Mouse (Mus musculus) stomach, embryonic 15.5 days (tissue): Measurements from ENCODE around the gene Mthfr. TPM values are rescaled to one million over a fixed set of nuclear protein-coding genes. Genes with fewer than 3 reads are reported as not detected.

Experiments used
- ATAC-seq: fragments of 200-750 bp; cut with Nextera tagmentation; 2 replicates; pipeline ENCODE4 v1.8.0; 2017; ENCODE audit warnings: low read depth, moderate number of reproducible peaks, moderate TSS enrichment; ENCODE audit not compliant: insufficient read depth, low FRiP score
- H3K27ac ChIP-seq: fragments of 300-500 bp; sonication (generic); 2 replicates; pipeline ENCODE4 v1.5.1; 2015; ENCODE audit warnings: mild to moderate bottlenecking, inconsistent platforms
- H3K27me3 ChIP-seq: fragments of 300-500 bp; sonication (generic); replicated peaks from 2 replicates; pipeline ENCODE4 v1.6.1; 2015; ENCODE audit warnings: inconsistent platforms
- H3K36me3 ChIP-seq: fragments of 300-500 bp; sonication (generic); 2 replicates; pipeline ENCODE4 v1.6.1; 2015; ENCODE audit warnings: inconsistent platforms
- H3K4me1 ChIP-seq: fragments of 300-500 bp; sonication (generic); 2 replicates; pipeline ENCODE4 v1.6.1; 2015; ENCODE audit warnings: inconsistent platforms
- H3K4me2 ChIP-seq: fragments of 300-500 bp; sonication (generic); 2 replicates; pipeline ENCODE4 v1.6.1; 2015; ENCODE audit warnings: mild to moderate bottlenecking, inconsistent platforms
- H3K4me3 ChIP-seq: fragments of 300-500 bp; sonication (generic); replicated peaks from 2 replicates; pipeline ENCODE4 v1.5.1; 2015; ENCODE audit warnings: inconsistent platforms
- H3K9ac ChIP-seq: fragments of 300-500 bp; sonication (generic); 2 replicates; pipeline ENCODE4 v1.6.1; 2015; ENCODE audit warnings: inconsistent platforms
- H3K9me3 ChIP-seq: fragments of 300-500 bp; sonication (generic); 2 replicates; pipeline ENCODE4 v1.6.1; 2016; ENCODE audit warnings: inconsistent platforms
- WGBS: fragments of 180-500 bp; shearing (Covaris S2); methylation state at CpG from one replicate; pipeline ENCODE4 v1.1.7; 2015; 5-methylcytosine and 5-hydroxymethylcytosine counted together
- polyA plus RNA-seq: library from polyadenylated mRNA; unstranded; fragments of >200 nt; fragmentation: Nextera tagmentation; extraction: Ambion mirVana; gene quantifications from 2 replicates; pipeline ENCODE4 v1.2.1, GENCODE M21; 2015

Gene Mthfr
- polyA plus RNA-seq, 1 experiment from 2014 or later = 16.7 TPM

DNA sequence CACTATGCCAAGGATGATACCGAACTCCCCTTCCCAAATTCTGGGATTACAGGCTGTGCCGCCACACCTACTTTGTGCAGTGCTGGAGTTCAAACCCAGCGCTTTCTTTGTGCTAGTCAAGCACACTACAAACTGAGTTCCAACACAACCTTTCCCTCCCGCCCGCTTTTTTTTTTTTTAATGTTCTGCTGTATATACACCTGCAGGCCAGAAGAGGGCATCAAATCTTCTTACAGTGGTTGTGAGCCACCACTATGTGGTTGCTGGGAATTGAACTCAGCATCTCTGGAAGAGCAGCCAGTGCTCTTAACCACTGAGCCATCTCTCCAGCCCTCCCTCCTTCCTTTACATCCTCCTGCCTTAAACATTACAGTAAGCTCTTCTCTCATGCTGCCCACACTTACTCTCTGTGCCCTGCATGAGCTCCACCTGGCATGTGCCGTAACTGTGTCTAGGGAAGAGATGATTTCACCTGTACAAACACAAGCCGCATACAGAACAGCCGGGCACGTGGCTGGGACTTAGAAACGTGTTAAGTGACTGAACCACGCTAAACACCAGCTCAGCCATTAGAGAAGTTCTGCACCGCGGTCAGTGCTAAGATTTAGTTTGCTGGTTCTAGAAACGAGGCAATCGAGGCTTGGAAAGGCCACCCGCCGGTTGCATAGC is 35.8 kb downstream of the Mthfr start:
- Histone ChIP-seq H3K27ac (no peak overlapping the region), H3K9me3 (no peaks in the 10 kb centered on the region), H3K4me1 (0 out of 2 replicates have a peak, but pooled peaks cover 2% of the 10 kb centered on the region), H3K4me3 (peak overlapping the region; percentile 26), H3K27me3 (no peaks in the 10 kb centered on the region), H3K9ac (no peak overlapping the region), H3K36me3 (0 out of 2 replicates have a peak, but pooled peaks cover 3% of the 10 kb centered on the region), H3K4me2 (peak overlapping the region; percentile 57)
- WGBS = 39% methylated on average over 17 of the region's 17 CpGs
- ATAC-seq = peak; percentile 20; the same call in 1 of the 2 replicates

DNA sequence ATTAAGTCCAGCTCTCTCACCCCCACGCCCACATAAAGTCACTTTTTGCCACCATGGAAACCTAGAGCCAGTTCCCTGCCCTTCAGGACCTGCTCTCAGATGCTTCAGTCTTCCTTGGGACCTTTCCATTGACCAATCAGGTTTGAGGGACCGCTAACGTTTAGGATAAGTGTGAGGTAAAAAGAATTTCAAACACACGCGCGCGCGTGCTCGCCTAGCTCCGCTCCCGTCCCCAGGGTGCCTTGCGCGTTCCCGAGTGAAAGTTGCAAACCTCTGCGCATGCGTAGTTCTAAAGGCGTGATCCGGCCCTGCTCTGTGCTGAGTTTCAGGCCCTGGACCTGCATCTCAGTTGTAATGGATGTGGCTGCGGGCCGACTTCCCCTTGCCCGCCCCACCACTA is 36.4 kb downstream of the Mthfr start:
- H3K9ac ChIP-seq = no peak overlapping the region

DNA sequence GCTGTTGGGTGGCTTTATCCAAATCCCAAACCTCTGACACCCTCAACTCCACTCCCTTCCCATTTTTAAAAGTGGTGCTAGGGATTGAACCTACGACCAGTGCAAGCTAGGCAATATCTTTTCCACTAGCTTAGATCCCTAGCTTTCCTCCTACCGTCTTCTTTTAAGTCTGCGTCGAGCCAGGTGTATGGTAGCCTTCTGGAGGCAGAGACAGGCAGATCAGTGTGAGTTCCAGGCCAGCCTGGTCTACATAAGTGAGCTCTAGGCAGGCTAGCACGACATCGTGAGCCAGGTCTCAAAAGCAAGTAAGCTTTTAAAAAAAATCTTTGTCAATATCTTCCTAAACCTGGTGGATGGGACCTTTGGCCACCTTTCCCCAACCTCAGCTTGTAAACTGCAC is 37.0 kb downstream of the Mthfr start:
- H3K9ac ChIP-seq = no peak overlapping the region

More for the DNA sequence above, 36.4 kb downstream of the Mthfr start:
- no peaks in the 10 kb centered on the region for H3K9me3 ChIP-seq
- H3K4me3 ChIP-seq = peak overlapping the region; percentile 26
- H3K27me3 ChIP-seq = no peaks in the 10 kb centered on the region
- H3K36me3 ChIP-seq = 0 out of 2 replicates have a peak, but pooled peaks cover 3% of the 10 kb centered on the region
- H3K27ac ChIP-seq = no peak overlapping the region
- 26% methylated on average over 21 of the region's 21 CpGs for WGBS
- 0 out of 2 replicates have a peak, but pooled peaks cover 2% of the 10 kb centered on the region for H3K4me1 ChIP-seq
- peak overlapping the region; percentile 57 for H3K4me2 ChIP-seq
- ATAC-seq = peak; percentile 42; the same call in 1 of the 2 replicates

DNA sequence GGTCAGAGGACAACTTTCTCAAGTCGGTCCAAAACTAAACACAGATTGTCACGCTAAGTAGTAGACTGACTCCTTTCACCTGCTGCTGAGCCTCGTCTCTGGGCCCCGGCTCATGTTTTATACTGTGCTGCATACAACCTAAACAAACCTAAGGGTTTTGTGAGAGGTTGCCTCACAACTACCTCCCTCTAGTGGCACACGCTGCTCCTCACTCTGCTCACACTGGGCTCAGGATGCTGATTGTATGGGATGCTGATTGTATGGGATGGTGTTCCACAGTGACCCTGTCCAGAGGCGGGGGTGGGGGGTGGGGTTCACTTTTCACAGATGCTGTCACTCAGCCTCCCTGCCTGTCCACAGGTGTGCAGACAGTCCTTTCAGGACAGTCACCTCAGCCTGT is 40.3 kb downstream of the Mthfr start:
- H3K36me3 ChIP-seq = peaks cover 7% of the 10 kb centered on the region; the same call in 1 of the 2 replicates
- H3K4me3 ChIP-seq = no peak overlapping the region
- ATAC-seq = no peak
- H3K27me3 ChIP-seq = no peaks in the 10 kb centered on the region
- H3K9me3 ChIP-seq = no peaks in the 10 kb centered on the region
- no peak overlapping the region for H3K9ac ChIP-seq
- H3K4me1 ChIP-seq = peaks cover 9% of the 10 kb centered on the region
- WGBS = 39% methylated on average over 6 of the region's 6 CpGs
- H3K27ac ChIP-seq = no peak overlapping the region
- H3K4me2 ChIP-seq = no peak overlapping the region

More for the DNA sequence above, 37.0 kb downstream of the Mthfr start:
- Histone ChIP-seq H3K27me3 (no peaks in the 10 kb centered on the region), H3K9me3 (no peaks in the 10 kb centered on the region), H3K4me2 (no peak overlapping the region), H3K4me1 (0 out of 2 replicates have a peak, but pooled peaks cover 2% of the 10 kb centered on the region), H3K27ac (no peak overlapping the region), H3K36me3 (peaks cover 4% of the 10 kb centered on the region; the same call in 1 of the 2 replicates), H3K4me3 (no peak overlapping the region)
- 88% methylated on average over 6 of the region's 6 CpGs for WGBS
- ATAC-seq = no peak

DNA sequence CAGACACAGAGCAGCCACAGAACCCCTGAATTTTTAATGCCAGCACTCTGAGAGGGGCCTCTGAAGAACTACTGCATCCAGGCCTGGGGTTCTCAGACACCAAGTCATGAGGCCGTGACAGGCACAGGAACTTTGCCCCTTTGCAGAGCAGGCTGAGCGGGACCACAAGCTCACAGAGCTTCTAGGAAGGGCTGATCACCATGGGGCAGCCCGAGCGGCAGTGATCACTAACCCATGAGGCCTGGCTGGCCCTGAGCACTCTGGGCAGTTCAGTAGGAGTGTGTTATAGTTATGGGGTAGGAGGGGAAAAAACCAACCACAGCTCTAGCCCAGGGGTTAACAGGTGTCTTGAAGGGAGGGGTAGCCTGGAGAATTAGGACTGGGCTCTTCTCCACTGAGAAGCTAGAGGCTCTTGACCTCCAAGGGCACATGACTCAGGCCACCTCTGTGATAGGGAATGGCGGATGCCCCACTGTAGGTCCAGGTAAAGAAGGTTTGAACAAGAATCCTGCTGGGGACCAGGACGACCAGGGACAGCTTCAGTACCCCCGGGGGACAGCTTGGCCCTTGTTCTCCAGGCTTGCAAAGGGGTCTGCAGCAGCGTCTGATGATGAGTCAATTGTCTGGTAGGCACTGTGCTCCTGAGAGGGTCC is 41.2 kb downstream of the Mthfr start:
- Histone ChIP-seq H3K4me3 (no peak overlapping the region), H3K27me3 (no peaks in the 10 kb centered on the region), H3K4me1 (peaks cover 14% of the 10 kb centered on the region), H3K4me2 (no peak overlapping the region), H3K9ac (no peak overlapping the region), H3K27ac (no peak overlapping the region), H3K36me3 (peaks cover 7% of the 10 kb centered on the region; the same call in 1 of the 2 replicates), H3K9me3 (no peaks in the 10 kb centered on the region)
- no peak for ATAC-seq
- WGBS = 87% methylated on average over 8 of the region's 8 CpGs

DNA sequence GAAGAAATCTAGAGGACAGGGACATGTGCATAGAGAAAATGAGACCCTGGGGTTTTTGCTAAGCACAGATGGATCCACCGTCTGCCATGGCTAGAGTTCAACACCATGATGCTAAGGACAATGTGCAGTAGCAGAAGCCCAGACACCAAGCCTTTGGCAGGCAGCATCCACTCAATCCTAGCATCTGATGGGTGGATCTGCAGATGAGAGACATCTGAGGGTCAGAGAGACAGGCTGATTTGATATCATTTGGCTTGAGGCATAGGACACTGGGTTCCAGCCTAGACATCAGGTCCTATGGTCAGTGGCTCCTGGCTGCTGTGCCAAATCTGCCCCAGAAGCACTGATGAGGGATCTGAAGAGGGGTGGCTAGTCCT is 41.7 kb downstream of the Mthfr start:
- Histone ChIP-seq H3K27me3 (no peaks in the 10 kb centered on the region), H3K9ac (no peak overlapping the region), H3K9me3 (no peaks in the 10 kb centered on the region), H3K4me1 (peaks cover 17% of the 10 kb centered on the region), H3K4me2 (no peak overlapping the region), H3K36me3 (peaks cover 7% of the 10 kb centered on the region; the same call in 1 of the 2 replicates), H3K27ac (no peak overlapping the region), H3K4me3 (no peak overlapping the region)
- no peak for ATAC-seq
- 84% methylated on average over 1 of the region's 1 CpGs for WGBS

DNA sequence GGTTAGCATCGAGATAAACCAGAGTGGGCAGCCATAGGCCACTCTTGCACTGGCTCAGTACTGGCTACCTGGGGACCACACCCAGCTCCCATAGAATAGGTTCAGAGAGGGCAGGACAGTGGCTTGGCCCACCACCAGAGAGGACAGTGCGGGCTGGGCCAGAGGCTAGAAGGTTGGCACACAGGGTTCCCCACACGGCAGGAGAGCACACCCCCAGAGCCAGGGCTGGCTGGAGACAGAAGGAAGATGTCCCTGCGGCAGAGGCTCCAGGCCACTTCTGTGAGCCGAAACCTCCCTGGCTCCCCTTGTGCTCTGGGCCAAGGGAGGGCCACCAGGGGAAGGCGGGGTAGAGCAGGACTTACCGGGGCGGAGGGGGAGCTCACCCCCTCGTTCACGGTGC is 42.3 kb downstream of the Mthfr start:
- WGBS = 90% methylated on average over 10 of the region's 10 CpGs
- H3K4me1 ChIP-seq = peaks cover 17% of the 10 kb centered on the region
- H3K36me3 ChIP-seq = peaks cover 7% of the 10 kb centered on the region; the same call in 1 of the 2 replicates
- no peak overlapping the region for H3K27ac ChIP-seq
- H3K9ac ChIP-seq = no peak overlapping the region
- no peak overlapping the region for H3K4me3 ChIP-seq
- no peaks in the 10 kb centered on the region for H3K27me3 ChIP-seq
- no peak overlapping the region for H3K4me2 ChIP-seq
- no peaks in the 10 kb centered on the region for H3K9me3 ChIP-seq
- no peak for ATAC-seq

DNA sequence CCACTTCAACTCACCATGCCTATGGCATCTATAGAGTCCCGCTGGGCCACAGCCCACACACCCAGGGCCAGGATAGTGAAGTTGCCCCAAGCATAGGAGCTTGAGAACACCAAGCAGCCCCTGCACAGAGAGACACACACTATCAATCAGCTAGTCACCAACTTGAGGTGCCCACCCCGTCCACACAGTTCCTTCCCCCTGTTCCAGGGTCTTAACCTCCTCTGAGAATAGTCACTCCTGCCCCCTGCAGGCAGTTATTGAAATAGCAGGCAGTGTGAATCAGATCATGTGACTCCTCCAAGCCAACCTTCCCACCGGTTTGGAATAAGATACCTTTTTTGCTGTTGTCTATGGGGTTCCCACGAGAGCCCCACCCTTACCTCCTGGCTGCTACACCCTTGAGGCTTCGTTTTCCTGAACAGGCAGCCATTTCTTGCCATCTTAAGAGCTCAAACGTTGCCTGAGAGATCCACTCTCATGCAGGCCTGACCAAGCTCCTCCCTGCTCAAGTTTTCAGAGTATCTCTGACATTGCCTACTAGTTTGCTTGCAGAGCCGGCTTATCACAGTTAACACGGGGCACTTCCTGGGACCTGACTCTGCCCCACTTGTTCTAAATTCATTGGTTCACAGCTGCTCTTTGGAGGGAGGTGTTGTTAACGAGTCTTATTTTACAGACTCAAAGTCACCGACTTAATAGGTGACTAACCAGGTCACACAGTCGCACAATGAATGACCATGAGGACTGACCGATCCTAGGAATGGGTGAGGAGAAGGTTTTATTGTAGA is 43.6 kb downstream of the Mthfr start:
- H3K27ac ChIP-seq = no peak overlapping the region
- ATAC-seq = no peak
- no peak overlapping the region for H3K4me2 ChIP-seq
- H3K27me3 ChIP-seq = no peaks in the 10 kb centered on the region
- no peaks in the 10 kb centered on the region for H3K9me3 ChIP-seq
- H3K9ac ChIP-seq = no peak overlapping the region
- peaks cover 7% of the 10 kb centered on the region; the same call in 1 of the 2 replicates for H3K36me3 ChIP-seq
- H3K4me1 ChIP-seq = peaks cover 23% of the 10 kb centered on the region
- WGBS = 49% methylated on average over 12 of the region's 12 CpGs
- no peak overlapping the region for H3K4me3 ChIP-seq

DNA sequence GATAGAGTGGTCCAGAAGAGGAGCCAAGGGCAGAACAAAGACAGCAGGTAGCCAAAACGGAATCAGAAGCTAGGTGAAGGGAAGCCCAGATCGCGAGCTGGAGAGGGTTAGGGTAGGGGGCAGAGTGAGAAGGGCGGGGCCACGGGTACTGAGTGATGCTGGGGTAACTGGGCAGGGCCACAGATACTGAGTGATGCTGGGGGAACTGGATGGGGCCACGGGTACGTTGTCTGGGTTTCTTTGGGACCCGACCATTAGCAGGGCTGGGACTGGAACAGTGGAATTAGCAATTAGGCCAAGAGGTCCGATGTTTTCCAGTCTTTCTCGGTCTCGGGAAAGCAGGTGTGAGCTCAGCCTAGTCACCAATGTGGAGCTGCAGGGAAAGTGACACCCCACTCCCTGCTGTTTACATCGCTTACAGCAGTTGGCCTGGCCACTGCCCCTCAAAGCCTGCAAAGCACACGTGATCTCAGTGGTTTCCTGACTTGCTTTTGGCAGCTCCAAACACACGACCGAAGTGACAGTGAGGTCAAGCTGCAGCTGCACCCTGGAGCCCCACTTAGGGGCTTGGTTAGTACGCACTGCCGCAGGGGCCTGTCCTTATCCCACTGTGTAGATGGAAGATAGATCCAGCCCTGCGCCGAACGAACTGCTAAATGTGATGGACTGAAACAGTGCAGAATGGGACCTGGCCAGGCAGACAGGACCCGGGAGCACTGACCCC is 44.5 kb downstream of the Mthfr start:
- H3K27ac ChIP-seq = no peak overlapping the region

DNA sequence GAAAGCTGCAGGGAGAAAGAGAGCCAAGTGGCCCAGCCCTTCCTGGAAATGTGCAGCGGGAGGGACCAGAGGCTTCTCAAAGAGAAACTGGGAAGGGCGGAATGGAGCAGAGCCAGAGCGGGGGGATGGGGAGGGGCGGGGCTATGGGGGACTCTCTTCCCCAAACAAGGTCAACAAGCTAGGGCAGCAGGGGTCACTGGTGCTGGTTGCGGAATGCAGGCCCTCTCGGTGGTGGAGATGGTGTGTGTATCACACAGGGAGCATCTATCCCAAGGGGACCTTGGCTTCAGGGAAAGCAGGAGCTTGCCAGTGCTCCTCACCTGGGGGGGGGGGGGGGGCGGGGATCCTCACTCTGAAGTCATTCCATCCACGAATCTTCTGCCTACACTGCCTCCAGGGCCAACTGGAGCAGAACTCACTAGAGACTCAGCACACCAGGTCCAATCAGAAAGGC is 45.4 kb downstream of the Mthfr start:
- no peak for ATAC-seq
- H3K36me3 ChIP-seq = peaks cover 4% of the 10 kb centered on the region; the same call in 1 of the 2 replicates

More for the DNA sequence above, 44.5 kb downstream of the Mthfr start:
- WGBS = 49% methylated on average over 21 of the region's 21 CpGs
- Histone ChIP-seq H3K36me3 (peaks cover 7% of the 10 kb centered on the region; the same call in 1 of the 2 replicates), H3K4me3 (no peak overlapping the region), H3K4me2 (no peak overlapping the region), H3K27me3 (no peaks in the 10 kb centered on the region), H3K9ac (no peak overlapping the region), H3K4me1 (peaks cover 26% of the 10 kb centered on the region), H3K9me3 (no peaks in the 10 kb centered on the region)
- no peak for ATAC-seq

More for the DNA sequence above, 45.4 kb downstream of the Mthfr start:
- H3K27me3 ChIP-seq = no peaks in the 10 kb centered on the region
- H3K9me3 ChIP-seq = no peaks in the 10 kb centered on the region
- no peak overlapping the region for H3K4me3 ChIP-seq
- H3K4me1 ChIP-seq = peaks cover 26% of the 10 kb centered on the region
- H3K27ac ChIP-seq = no peak overlapping the region
- H3K9ac ChIP-seq = no peak overlapping the region
- no peak overlapping the region for H3K4me2 ChIP-seq
- 21% methylated on average over 8 of the region's 8 CpGs for WGBS
